Mouse (Mus musculus) cerebellum, adult 2 months (tissue): ENCODE data around the gene Spata32.

ENCODE experiments used
- CTCF ChIP-seq: fragments of 200-500 bp; IDR thresholded peaks from 2 replicates; pipeline ENCODE4 v1.5.1; 2011; ENCODE audit warnings: low read depth, mild to moderate bottlenecking, control low read depth, low read length, moderate library complexity, borderline replicate concordance; ENCODE audit not compliant: insufficient read depth
- POLR2A ChIP-seq: fragments of 200-500 bp; IDR thresholded peaks from 2 replicates; pipeline ENCODE4 v1.6.1; 2011; ENCODE audit warnings: low read length, control low read depth, borderline replicate concordance; ENCODE audit not compliant: insufficient read depth

DNA sequence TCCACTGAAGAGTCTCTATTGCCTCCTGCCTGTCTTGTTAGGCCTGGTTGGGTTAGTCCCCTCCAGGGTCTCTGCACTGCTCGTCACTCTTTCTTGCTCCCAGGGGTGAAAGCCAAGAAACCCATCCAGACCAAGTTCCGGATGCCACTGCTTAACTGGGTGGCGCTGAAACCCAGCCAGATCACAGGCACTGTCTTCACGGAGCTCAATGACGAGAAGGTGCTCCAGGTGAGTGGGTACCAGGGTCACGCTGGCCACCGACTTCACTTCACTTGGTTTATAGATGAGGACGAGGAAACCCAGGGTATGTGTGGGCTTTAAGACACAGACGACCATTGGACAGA, 24.4 kb downstream of the Spata32 start:
- TF ChIP-seq CTCF (no peak), POLR2A (no peak)
